Mouse (Mus musculus) erythroblast, embryonic 14.5 days (primary cell): ENCODE data around the gene Caskin2.

Source experiments
- GATA1 ChIP-seq: IDR thresholded peaks from 2 replicates; pipeline ENCODE4 v1.6.1; 2012; ENCODE audit warnings: low read length, inconsistent platforms, mixed read lengths
- TAL1 ChIP-seq: IDR thresholded peaks from 3 replicates; pipeline ENCODE4 v1.6.1; 2012; ENCODE audit warnings: low read length, inconsistent platforms, mixed read lengths

DNA sequence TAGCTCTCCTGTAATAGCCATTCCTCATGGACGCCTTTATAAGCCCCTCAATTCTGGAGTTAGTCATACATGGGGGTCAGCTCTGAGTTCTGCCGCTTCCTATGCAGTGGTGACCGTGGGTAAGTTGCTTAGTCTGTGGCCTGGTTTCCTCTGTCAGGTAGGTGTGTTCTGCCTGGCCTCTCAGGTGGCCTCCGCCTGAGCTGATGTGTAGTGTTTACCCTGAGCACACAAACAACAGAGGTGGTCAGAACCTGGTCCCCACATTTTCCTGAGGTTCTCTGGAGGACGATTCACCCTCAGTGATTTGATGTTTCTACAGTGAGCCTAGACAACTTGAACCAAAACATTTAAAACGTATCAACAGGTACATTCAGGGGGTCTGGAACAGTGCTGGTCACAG lies 18.6 kb upstream of the Caskin2 start:
- TF ChIP-seq GATA1 (no peak), TAL1 (no peak)
